Mouse (Mus musculus): ENCODE data around the gene Thg1l. TPM values are rescaled to one million over a fixed set of nuclear protein-coding genes. Genes with fewer than 3 reads are reported as not detected.

Thg1l gene
- polyA plus RNA-seq, 1 experiment from 2014 or later = 9.4 TPM

Other genes starting within 250 kb of the Thg1l start
- gene Clint1, start 103.4 kb downstream of the Thg1l start, polyA plus RNA-seq (2014; fragmentation: Nextera tagmentation; extraction: Ambion mirVana) = 39.0 and 45.4 TPM in 2 replicates
- gene Lsm11, start 10.6 kb downstream of the Thg1l start, polyA plus RNA-seq (2014; fragmentation: Nextera tagmentation; extraction: Ambion mirVana) = 30.5 and 36.2 TPM in 2 replicates
- gene Sox30, start 24.8 kb upstream of the Thg1l start, polyA plus RNA-seq (2014; fragmentation: Nextera tagmentation; extraction: Ambion mirVana) = 0.08 and 0.09 TPM in 2 replicates
- 4.4 and 6.6 TPM in 2 replicates for gene Gm12166, start 96.8 kb upstream of the Thg1l start, polyA plus RNA-seq (2014; fragmentation: Nextera tagmentation; extraction: Ambion mirVana)
- 12.2 and 14.5 TPM in 2 replicates for gene Adam19, start 100.5 kb upstream of the Thg1l start, polyA plus RNA-seq (2014; fragmentation: Nextera tagmentation; extraction: Ambion mirVana)
- 0.38 and 0.46 TPM in 2 replicates for gene Nipal4, start 211.0 kb upstream of the Thg1l start, polyA plus RNA-seq (2014; fragmentation: Nextera tagmentation; extraction: Ambion mirVana)

Data from hindbrain, embryonic 14.5 days (tissue).